Mouse (Mus musculus): ENCODE results near the gene Stat5b. TPM values are rescaled to one million over a fixed set of nuclear protein-coding genes. Genes with fewer than 3 reads are reported as not detected.

Gene Stat5b
- polyA plus RNA-seq, 1 experiment from 2014 or later = 28.1 TPM

DNA sequence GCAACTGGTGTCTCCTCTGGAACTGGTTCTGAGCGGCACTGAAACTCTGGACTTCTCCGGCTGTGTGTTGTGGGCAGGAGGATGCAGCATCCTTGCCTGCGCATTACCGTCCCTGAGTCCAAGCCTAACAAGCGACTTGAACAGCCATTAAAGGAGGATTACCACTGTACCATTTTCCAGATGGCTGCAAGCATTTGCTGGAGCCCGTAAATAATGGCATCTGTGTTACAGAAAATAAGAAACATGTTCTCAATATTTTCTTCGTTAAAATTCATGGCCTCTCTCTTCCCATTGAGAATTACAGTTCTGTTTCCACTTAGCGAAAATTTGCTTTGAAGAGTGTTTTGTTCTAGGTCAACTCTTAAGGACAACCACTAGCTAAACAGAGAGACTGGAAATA lies 30.5 kb downstream of the Stat5b start:
- Histone ChIP-seq H3K27me3 (no peaks in the 10 kb centered on the region), H3K9ac (no peak overlapping the region), H3K4me2 (no peak overlapping the region), H3K9me3 (no peaks in the 10 kb centered on the region), H3K4me1 (peaks cover 19% of the 10 kb centered on the region), H3K4me3 (no peak overlapping the region), H3K36me3 (no peaks in the 10 kb centered on the region), H3K27ac (no peak overlapping the region)
- WGBS = 84% methylated on average over 8 of the region's 8 CpGs
- ATAC-seq (ENCODE audit: borderline replicate concordance, extremely low read depth, low FRiP score, low TSS enrichment) = no peak

DNA sequence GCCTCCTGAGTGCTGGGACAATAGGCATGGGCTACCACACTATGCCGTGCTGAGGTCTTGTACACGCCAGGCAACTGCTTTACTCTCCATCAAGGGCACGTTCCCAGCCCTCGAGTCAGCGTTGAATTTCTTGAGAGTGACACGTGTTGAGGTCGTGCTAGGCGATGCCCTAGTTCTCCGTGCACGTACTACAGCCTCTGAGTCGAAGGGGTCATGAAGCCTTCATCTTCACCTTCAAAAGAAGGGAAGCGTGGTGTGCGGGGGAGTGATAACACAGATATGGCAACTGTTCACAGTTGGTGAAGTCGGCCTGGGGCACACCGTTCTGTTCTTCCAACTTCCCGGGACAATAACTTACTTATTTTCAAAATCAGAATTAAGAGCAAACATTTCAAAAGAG lies 30.9 kb downstream of the Stat5b start:
- no peaks in the 10 kb centered on the region for H3K9me3 ChIP-seq
- WGBS = 71% methylated on average over 16 of the region's 16 CpGs
- no peak overlapping the region for H3K27ac ChIP-seq
- no peak overlapping the region for H3K4me3 ChIP-seq
- peaks cover 21% of the 10 kb centered on the region for H3K4me1 ChIP-seq
- ATAC-seq (ENCODE audit: borderline replicate concordance, extremely low read depth, low FRiP score, low TSS enrichment) = no peak
- no peak overlapping the region for H3K9ac ChIP-seq
- no peak overlapping the region for H3K4me2 ChIP-seq
- no peaks in the 10 kb centered on the region for H3K27me3 ChIP-seq
- no peaks in the 10 kb centered on the region for H3K36me3 ChIP-seq

DNA sequence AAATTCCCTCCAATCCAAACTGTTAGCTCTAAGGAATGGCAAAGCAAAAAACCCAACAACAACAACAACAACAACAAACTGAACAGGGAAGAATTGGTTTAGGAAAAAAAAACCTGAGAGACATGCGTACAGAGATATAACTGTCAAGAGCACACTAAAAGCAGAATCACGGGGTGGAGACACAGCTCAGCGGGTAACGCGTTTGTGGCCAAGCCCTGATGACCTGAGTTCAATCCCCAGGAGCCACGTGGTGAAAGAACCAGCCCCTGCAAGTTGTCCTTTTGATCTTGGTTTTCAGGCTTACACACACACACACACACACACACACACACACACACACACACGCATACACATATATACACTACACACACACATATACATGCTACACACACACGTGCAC lies 31.5 kb downstream of the Stat5b start:
- 80% methylated on average over 8 of the region's 8 CpGs for WGBS
- Histone ChIP-seq H3K27me3 (no peaks in the 10 kb centered on the region), H3K4me3 (no peak overlapping the region), H3K4me2 (no peak overlapping the region), H3K9me3 (no peaks in the 10 kb centered on the region), H3K27ac (no peak overlapping the region), H3K36me3 (no peaks in the 10 kb centered on the region), H3K9ac (no peak overlapping the region), H3K4me1 (peaks cover 26% of the 10 kb centered on the region)
- no peak for ATAC-seq (ENCODE audit: borderline replicate concordance, extremely low read depth, low FRiP score, low TSS enrichment)

DNA sequence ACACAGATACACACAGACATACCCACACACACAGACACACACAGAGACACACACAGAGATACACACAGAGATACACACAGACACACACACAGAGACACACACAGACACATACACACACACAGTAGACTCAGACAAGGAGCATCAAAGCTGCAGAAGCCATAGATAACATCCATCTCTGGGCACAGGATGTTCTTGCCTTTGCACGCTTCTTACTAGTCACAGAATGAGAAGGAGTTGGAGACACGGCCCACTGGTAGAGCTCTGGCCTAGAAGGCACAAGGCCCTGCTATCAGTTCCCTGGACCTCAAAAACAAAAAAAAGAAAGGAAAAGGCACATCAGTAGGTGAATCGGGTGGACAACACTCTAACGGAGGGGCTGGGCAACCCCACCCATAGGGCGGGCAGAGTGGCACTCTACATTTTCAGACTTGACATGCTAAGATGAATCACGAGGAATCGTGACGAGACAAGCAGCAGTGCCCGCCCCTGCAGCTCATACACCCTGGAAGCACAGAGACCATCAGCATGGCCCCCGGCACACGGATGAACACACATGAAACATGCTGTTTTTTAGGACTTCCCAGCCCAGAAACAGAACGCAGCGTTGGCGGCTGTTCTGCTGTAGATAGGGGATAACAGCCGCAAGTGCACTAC lies 32.0 kb downstream of the Stat5b start:
- peaks cover 26% of the 10 kb centered on the region for H3K4me1 ChIP-seq
- no peak overlapping the region for H3K9ac ChIP-seq
- H3K4me3 ChIP-seq = no peak overlapping the region
- ATAC-seq (ENCODE audit: borderline replicate concordance, extremely low read depth, low FRiP score, low TSS enrichment) = no peak
- H3K27ac ChIP-seq = no peak overlapping the region
- WGBS = 84% methylated on average over 15 of the region's 15 CpGs
- H3K27me3 ChIP-seq = no peaks in the 10 kb centered on the region
- no peaks in the 10 kb centered on the region for H3K9me3 ChIP-seq
- H3K36me3 ChIP-seq = no peaks in the 10 kb centered on the region
- no peak overlapping the region for H3K4me2 ChIP-seq

DNA sequence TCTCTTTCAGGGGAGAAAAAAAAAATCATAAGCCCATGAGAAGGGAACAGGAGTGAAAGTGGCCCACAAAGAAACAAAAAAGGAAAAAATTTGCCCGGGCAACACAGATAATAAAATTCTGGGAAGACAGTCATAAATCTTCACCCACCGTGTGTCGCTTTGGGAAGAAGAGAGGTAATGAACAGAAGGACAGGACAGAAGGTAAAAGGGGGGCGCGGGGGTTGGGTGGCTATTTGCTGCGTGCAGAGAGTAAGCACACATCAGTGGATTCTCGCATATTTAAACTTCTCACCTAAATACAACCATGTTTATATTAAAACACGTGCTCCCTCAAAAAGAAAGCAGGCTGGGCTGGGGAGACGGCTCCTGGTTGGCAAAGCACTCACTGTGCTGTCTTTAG lies 33.2 kb downstream of the Stat5b start:
- H3K9ac ChIP-seq = no peak overlapping the region
- 55% methylated on average over 9 of the region's 9 CpGs for WGBS
- H3K4me3 ChIP-seq = no peak overlapping the region
- H3K36me3 ChIP-seq = no peaks in the 10 kb centered on the region
- no peak for ATAC-seq (ENCODE audit: borderline replicate concordance, extremely low read depth, low FRiP score, low TSS enrichment)
- H3K9me3 ChIP-seq = no peaks in the 10 kb centered on the region
- no peak overlapping the region for H3K4me2 ChIP-seq
- no peak overlapping the region for H3K27ac ChIP-seq
- no peaks in the 10 kb centered on the region for H3K27me3 ChIP-seq
- H3K4me1 ChIP-seq = peaks cover 26% of the 10 kb centered on the region

DNA sequence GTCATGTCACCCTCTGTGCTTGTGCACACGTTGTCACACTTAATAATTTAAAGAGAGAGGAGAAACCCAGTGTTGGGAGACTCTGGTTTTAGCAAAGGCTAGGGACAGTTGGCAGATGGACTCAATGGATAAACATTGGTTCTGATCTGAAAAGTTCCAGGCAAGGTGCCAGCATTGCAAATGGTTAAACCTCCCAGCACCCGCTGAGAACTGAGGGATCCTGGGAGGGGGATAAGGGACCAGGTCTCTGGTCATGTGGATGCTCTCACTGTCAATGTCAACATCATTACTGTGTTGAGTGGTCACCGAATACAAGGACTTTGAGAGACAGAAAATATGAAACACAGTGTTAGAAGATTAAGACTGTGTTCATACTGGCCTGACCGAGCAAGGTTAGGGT lies 33.7 kb downstream of the Stat5b start:
- Histone ChIP-seq H3K9me3 (no peaks in the 10 kb centered on the region), H3K9ac (no peak overlapping the region), H3K27ac (no peak overlapping the region), H3K4me3 (no peak overlapping the region), H3K27me3 (no peaks in the 10 kb centered on the region), H3K36me3 (no peaks in the 10 kb centered on the region), H3K4me2 (no peak overlapping the region), H3K4me1 (peaks cover 26% of the 10 kb centered on the region)
- no peak for ATAC-seq (ENCODE audit: borderline replicate concordance, extremely low read depth, low FRiP score, low TSS enrichment)
- WGBS = 26% methylated on average over 4 of the region's 4 CpGs

DNA sequence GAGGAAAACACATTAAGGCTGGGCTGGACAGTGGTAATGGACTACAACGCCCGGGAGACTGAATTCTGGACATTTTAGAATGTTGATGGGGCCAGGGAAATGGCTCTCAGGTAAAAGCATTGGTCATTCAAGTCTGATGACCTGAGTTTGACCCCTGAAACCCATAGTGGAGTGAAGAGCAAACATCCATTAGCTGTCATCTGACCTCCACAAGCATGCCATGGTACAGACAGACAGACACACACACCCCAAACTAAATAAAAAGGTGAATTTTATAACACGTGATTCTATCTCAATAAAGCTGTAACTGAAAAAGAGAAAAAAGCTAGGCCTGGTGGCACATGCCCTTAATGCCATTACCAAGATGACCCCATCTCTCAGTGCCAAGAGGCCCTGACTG lies 34.2 kb downstream of the Stat5b start:
- H3K4me1 ChIP-seq = peaks cover 26% of the 10 kb centered on the region
- no peaks in the 10 kb centered on the region for H3K9me3 ChIP-seq
- 54% methylated on average over 3 of the region's 3 CpGs for WGBS
- no peak overlapping the region for H3K9ac ChIP-seq
- ATAC-seq (ENCODE audit: borderline replicate concordance, extremely low read depth, low FRiP score, low TSS enrichment) = no peak
- no peak overlapping the region for H3K4me2 ChIP-seq
- no peak overlapping the region for H3K27ac ChIP-seq
- H3K27me3 ChIP-seq = no peaks in the 10 kb centered on the region
- no peaks in the 10 kb centered on the region for H3K36me3 ChIP-seq
- no peak overlapping the region for H3K4me3 ChIP-seq

DNA sequence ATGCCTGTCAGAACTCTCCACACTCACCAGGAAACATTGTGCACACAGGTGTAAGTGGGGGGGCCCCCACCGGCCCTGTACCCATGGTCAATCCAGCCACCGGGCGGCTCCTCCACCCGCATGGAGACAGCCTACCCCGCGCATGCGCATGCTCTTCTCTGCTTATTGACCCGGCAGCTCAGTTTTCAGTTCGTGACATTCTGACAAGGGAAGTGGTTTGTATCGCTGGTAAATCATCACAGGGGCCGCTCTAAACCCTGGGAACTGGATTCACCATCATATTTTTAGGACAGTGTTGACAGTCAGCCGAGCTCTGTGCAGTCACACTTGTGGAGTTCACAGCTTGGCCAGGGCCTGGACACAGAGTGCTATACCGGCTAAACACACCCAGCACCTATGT lies 36.0 kb downstream of the Stat5b start:
- Histone ChIP-seq H3K27ac (no peak overlapping the region), H3K4me1 (peaks cover 26% of the 10 kb centered on the region), H3K9ac (no peak overlapping the region)

DNA sequence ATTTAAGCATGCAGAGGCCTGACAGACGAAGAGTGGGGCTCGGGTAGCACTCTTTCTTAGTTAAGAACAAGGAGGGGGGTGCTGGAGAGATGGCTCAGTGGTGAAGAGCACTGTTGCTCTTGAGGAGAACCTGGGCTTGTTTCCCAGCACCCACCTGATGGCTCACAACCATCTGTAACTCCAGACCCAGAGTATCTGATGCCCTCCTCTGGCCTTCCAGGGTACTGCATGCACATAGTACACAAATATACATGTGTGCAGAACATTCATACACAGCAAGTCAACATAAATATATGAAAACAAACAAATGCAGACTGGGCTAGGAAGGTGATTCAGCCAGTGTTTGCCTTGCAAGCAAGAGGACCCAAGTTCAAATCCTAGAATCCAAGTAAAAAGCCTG lies 39.4 kb downstream of the Stat5b start:
- ATAC-seq (ENCODE audit: borderline replicate concordance, extremely low read depth, low FRiP score, low TSS enrichment) = no peak
- H3K9me3 ChIP-seq = no peaks in the 10 kb centered on the region
- H3K4me3 ChIP-seq = no peak overlapping the region
- no peak overlapping the region for H3K4me2 ChIP-seq
- H3K4me1 ChIP-seq = peaks cover 10% of the 10 kb centered on the region
- H3K27me3 ChIP-seq = no peaks in the 10 kb centered on the region
- no peaks in the 10 kb centered on the region for H3K36me3 ChIP-seq
- no peak overlapping the region for H3K9ac ChIP-seq
- no peak overlapping the region for H3K27ac ChIP-seq
- 92% methylated on average over 2 of the region's 2 CpGs for WGBS

More for the DNA sequence above, 36.0 kb downstream of the Stat5b start:
- Histone ChIP-seq H3K4me3 (no peak overlapping the region), H3K4me2 (peak overlapping the region; percentile 19; the same call in 1 of the 2 replicates), H3K27me3 (no peaks in the 10 kb centered on the region), H3K9me3 (no peaks in the 10 kb centered on the region), H3K36me3 (no peaks in the 10 kb centered on the region)
- no peak; the same call in 1 of the 2 replicates for ATAC-seq (ENCODE audit: borderline replicate concordance, extremely low read depth, low FRiP score, low TSS enrichment)
- 26% methylated on average over 13 of the region's 13 CpGs for WGBS

DNA sequence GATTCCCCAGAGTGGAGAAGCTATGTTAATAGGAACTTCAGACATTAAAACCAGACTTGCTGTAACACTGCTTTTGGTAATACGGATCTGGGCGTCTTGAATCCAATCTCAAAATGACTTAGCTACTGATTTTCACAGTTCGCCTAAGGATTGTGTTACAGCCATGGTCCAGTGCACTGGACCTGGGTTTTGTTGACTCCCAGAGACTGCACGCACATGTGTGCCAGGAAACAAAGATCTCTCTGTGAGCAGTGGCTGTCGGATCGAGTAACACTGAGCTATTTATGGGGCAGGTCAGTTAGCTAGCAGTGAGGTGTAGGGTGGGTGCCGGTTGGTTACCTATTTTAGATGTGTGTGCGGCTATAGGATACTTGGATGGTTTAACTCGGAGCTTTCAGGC lies 40.0 kb downstream of the Stat5b start:
- WGBS = 82% methylated on average over 9 of the region's 9 CpGs
- H3K9me3 ChIP-seq = no peaks in the 10 kb centered on the region
- H3K36me3 ChIP-seq = no peaks in the 10 kb centered on the region
- no peak overlapping the region for H3K4me3 ChIP-seq
- no peak overlapping the region for H3K9ac ChIP-seq
- no peak for ATAC-seq (ENCODE audit: borderline replicate concordance, extremely low read depth, low FRiP score, low TSS enrichment)
- H3K27ac ChIP-seq = no peak overlapping the region
- no peaks in the 10 kb centered on the region for H3K27me3 ChIP-seq
- peaks cover 7% of the 10 kb centered on the region; the same call in 1 of the 2 replicates for H3K4me1 ChIP-seq
- no peak overlapping the region for H3K4me2 ChIP-seq

DNA sequence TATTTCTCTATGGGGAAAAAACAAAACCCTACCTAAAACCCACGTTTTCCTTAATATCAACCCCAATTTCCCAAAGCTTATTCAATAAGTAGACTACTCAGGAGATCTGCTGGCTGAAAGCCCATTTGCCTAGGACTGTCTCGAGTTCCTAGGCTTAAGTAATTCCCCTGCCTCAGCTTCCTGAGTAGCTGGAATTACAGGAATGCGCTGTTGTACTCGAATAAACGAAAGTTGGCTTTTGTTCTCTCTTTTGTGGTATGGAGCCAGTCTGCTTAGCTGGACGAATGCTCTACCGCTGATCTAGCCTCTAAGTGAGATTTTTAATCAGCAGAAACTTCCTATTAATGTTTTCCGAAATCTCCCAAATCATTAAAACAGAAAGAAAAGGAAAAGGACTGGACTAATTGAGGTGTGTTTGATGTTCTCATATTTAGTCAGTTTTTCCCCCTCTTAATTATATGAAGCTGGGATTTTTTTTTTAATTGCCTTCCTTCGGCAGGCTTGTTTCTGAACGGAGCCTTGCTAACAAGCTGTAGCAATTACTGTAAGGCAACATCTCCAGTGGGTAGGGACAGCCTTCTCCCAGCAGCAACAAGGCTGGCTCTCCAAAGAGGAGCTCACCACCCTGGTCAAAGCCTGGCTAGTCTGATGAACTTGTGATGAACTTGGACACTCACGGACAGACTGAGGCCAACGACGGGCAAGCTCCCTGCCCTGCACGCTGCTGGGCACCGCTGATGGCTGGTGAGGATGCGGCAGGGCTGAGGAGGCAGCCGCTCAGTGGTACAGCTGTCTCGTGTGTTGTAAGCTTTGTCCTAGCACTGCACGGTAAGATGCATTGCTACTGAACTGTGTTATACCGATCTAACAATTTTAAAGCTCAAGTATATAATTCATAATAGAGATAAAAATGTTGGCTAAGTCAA lies 43.9 kb downstream of the Stat5b start:
- WGBS = 68% methylated on average over 20 of the region's 20 CpGs
- no peak for ATAC-seq (ENCODE audit: borderline replicate concordance, extremely low read depth, low FRiP score, low TSS enrichment)
- Histone ChIP-seq H3K4me1 (no peaks in the 10 kb centered on the region), H3K36me3 (peaks cover 28% of the 10 kb centered on the region), H3K9ac (no peak overlapping the region), H3K27ac (no peak overlapping the region), H3K27me3 (no peaks in the 10 kb centered on the region), H3K4me3 (no peak overlapping the region), H3K4me2 (no peak overlapping the region), H3K9me3 (no peaks in the 10 kb centered on the region)

DNA sequence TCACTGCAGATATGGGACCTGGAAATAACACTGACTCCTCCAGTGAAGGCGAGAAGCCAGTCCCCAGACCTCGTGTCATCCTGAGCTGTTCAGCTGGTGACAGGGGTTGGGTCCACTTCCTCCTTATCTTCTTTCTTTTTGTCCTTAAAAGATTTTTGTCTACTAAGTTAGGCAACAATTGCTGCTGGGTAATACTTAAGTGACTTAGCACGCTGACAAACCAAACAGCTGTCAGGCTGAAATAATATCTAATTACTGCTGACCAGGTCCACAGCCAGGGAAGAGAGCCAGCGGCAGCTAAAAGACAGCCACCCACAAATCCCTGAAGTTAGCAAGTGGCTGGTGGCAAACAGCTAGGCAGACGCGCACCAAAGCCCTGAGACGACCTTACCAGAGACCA lies 45.0 kb downstream of the Stat5b start:
- ATAC-seq (ENCODE audit: borderline replicate concordance, extremely low read depth, low FRiP score, low TSS enrichment) = no peak
- Histone ChIP-seq H3K27me3 (no peaks in the 10 kb centered on the region), H3K4me2 (no peak overlapping the region), H3K36me3 (peaks cover 36% of the 10 kb centered on the region), H3K9me3 (no peaks in the 10 kb centered on the region), H3K27ac (no peak overlapping the region), H3K4me1 (no peaks in the 10 kb centered on the region), H3K4me3 (no peak overlapping the region), H3K9ac (no peak overlapping the region)
- WGBS = 63% methylated on average over 7 of the region's 7 CpGs
